Mouse (Mus musculus) spleen, adult 2 months (tissue): ENCODE results near the gene Klra7.

Experiments used
- CTCF ChIP-seq: fragments of 200-500 bp; IDR thresholded peaks from 2 replicates; pipeline ENCODE4 v1.5.1; 2011; ENCODE audit warnings: mild to moderate bottlenecking, inconsistent platforms; ENCODE audit not compliant: insufficient read depth, insufficient read length, insufficient replicate concordance; ENCODE audit errors: extremely low read depth
- POLR2A ChIP-seq: fragments of 200-500 bp; IDR thresholded peaks from 2 replicates; pipeline ENCODE4 v1.6.1; 2011; ENCODE audit warnings: low read depth, low read length, inconsistent platforms

DNA sequence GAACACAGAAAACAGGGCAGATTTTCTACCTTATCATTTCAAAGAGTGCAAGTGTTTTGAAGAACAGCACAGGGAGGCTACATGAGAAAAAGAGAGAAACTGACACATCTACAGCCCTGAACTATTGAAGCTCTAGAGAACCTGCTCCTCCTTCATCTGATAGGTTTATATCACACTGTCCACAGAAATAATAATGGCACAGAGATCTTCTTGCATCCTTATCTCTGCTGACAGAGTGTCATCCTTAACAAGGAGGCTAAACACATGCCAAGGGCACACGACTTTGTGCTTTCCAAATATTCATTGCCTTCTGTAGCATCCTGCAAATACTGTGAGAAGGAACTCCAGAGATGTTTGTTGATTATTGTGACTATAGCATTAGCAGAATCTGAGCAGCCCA lies 3.5 kb upstream of the Klra7 start:
- TF ChIP-seq CTCF = no peak
- no peak for TF ChIP-seq POLR2A
